Mouse (Mus musculus): ENCODE measurements at regions not wholly inside any gene's neighbourhood (a gene's known extent, or its start where the extent isn't known, plus 50 kb on each side); places are given as distances from the start of the nearest gene placed in this dataset.

GRCm38 (mm10) chr15:87405689-87406088, 138.4 kb upstream of the Fam19a5 start:
- TF ChIP-seq CTCF (IDR thresholded peaks at IDR 0.05; ENCODE audit: borderline replicate concordance, control insufficient read depth, extremely low read depth, insufficient read depth, low read length, poor library complexity), result no peak
- TF ChIP-seq POLR2A (IDR thresholded peaks at IDR 0.05; ENCODE audit: control insufficient read depth, extremely low read depth, insufficient read depth, low read length, poor library complexity), result no peak
- no peaks in the 10 kb centered on the region for H3K36me3 ChIP-seq (ENCODE audit: control insufficient read depth, insufficient read depth, low read length)
- WGBS, result 94% methylated on average over 5 of the region's 5 CpGs

GRCm38 (mm10) chr15:87411978-87412377, 132.1 kb upstream of the Fam19a5 start:
- no peak for DNase-seq
- H3K36me3 ChIP-seq (ENCODE audit: control insufficient read depth, insufficient read depth, low read length), result no peaks in the 10 kb centered on the region
- H3K27me3 ChIP-seq (ENCODE audit: control insufficient read depth, insufficient read depth, low read length), result no peaks in the 10 kb centered on the region
- H3K27ac ChIP-seq (ENCODE audit: control insufficient read depth, insufficient read depth, low read length), result no peak overlapping the region
- TF ChIP-seq POLR2A (IDR thresholded peaks at IDR 0.05; ENCODE audit: control insufficient read depth, extremely low read depth, insufficient read depth, low read length, poor library complexity), result no peak
- H3K4me3 ChIP-seq (ENCODE audit: control insufficient read depth, insufficient read depth, low read length), result no peak overlapping the region
- H3K4me1 ChIP-seq (replicated peaks; ENCODE audit: control insufficient read depth, insufficient read depth, low read length), result no peaks in the 10 kb centered on the region
- WGBS, result 64% methylated on average over 12 of the region's 12 CpGs

More at GRCm38 (mm10) chr15:87405689-87406088, 138.4 kb upstream of the Fam19a5 start:
- H3K4me1 ChIP-seq (replicated peaks; ENCODE audit: control insufficient read depth, insufficient read depth, low read length), result no peaks in the 10 kb centered on the region
- no peak overlapping the region for H3K27ac ChIP-seq (ENCODE audit: control insufficient read depth, insufficient read depth, low read length)
- DNase-seq, result no peak
- no peak overlapping the region for H3K4me3 ChIP-seq (ENCODE audit: control insufficient read depth, insufficient read depth, low read length)
- H3K27me3 ChIP-seq (ENCODE audit: control insufficient read depth, insufficient read depth, low read length), result no peaks in the 10 kb centered on the region

- Histone ChIP-seq H3K4me1 (replicated peaks; ENCODE audit: control insufficient read depth, insufficient read depth, low read length) (no peaks in the 10 kb centered on the region), H3K27me3 (ENCODE audit: control insufficient read depth, insufficient read depth, low read length) (no peaks in the 10 kb centered on the region), H3K4me3 (ENCODE audit: control insufficient read depth, insufficient read depth, low read length) (no peak overlapping the region), H3K27ac (ENCODE audit: control insufficient read depth, insufficient read depth, low read length) (no peak overlapping the region), H3K36me3 (ENCODE audit: control insufficient read depth, insufficient read depth, low read length) (no peaks in the 10 kb centered on the region)
- WGBS, result 94% methylated on average over 7 of the region's 7 CpGs
- no peak for DNase-seq
- TF ChIP-seq CTCF (IDR thresholded peaks at IDR 0.05; ENCODE audit: borderline replicate concordance, control insufficient read depth, extremely low read depth, insufficient read depth, low read length, poor library complexity) (no peak), POLR2A (IDR thresholded peaks at IDR 0.05; ENCODE audit: control insufficient read depth, extremely low read depth, insufficient read depth, low read length, poor library complexity) (no peak)
Observed at GRCm38 (mm10) chr15:87415996-87416395, 128.1 kb upstream of the Fam19a5 start.

- Histone ChIP-seq H3K36me3 (ENCODE audit: control insufficient read depth, insufficient read depth, low read length) (no peaks in the 10 kb centered on the region), H3K27ac (ENCODE audit: control insufficient read depth, insufficient read depth, low read length) (no peak overlapping the region), H3K27me3 (ENCODE audit: control insufficient read depth, insufficient read depth, low read length) (no peaks in the 10 kb centered on the region), H3K4me3 (ENCODE audit: control insufficient read depth, insufficient read depth, low read length) (no peak overlapping the region), H3K4me1 (replicated peaks; ENCODE audit: control insufficient read depth, insufficient read depth, low read length) (no peaks in the 10 kb centered on the region)
- DNase-seq, result no peak
- WGBS, result 88% methylated on average over 4 of the region's 4 CpGs
- no peak for TF ChIP-seq POLR2A (IDR thresholded peaks at IDR 0.05; ENCODE audit: control insufficient read depth, extremely low read depth, insufficient read depth, low read length, poor library complexity)
Observed at GRCm38 (mm10) chr15:87421743-87422142, 122.4 kb upstream of the Fam19a5 start.

- no peak overlapping the region for H3K4me3 ChIP-seq (ENCODE audit: control insufficient read depth, insufficient read depth, low read length)
- no peak overlapping the region for H3K27ac ChIP-seq (ENCODE audit: control insufficient read depth, insufficient read depth, low read length)
- TF ChIP-seq POLR2A (IDR thresholded peaks at IDR 0.05; ENCODE audit: control insufficient read depth, extremely low read depth, insufficient read depth, low read length, poor library complexity) (no peak), CTCF (IDR thresholded peaks at IDR 0.05; ENCODE audit: borderline replicate concordance, control insufficient read depth, extremely low read depth, insufficient read depth, low read length, poor library complexity) (no peak)
- no peaks in the 10 kb centered on the region for H3K27me3 ChIP-seq (ENCODE audit: control insufficient read depth, insufficient read depth, low read length)
- no peaks in the 10 kb centered on the region for H3K4me1 ChIP-seq (replicated peaks; ENCODE audit: control insufficient read depth, insufficient read depth, low read length)
- H3K36me3 ChIP-seq (ENCODE audit: control insufficient read depth, insufficient read depth, low read length), result no peaks in the 10 kb centered on the region
- DNase-seq, result no peak
- 91% methylated on average over 6 of the region's 6 CpGs for WGBS
Observed at GRCm38 (mm10) chr15:87433306-87433705, 110.8 kb upstream of the Fam19a5 start.

GRCm38 (mm10) chr15:87433901-87434300, 110.2 kb upstream of the Fam19a5 start:
- Histone ChIP-seq H3K4me1 (replicated peaks; ENCODE audit: control insufficient read depth, insufficient read depth, low read length) (no peaks in the 10 kb centered on the region), H3K27ac (ENCODE audit: control insufficient read depth, insufficient read depth, low read length) (no peak overlapping the region), H3K4me3 (ENCODE audit: control insufficient read depth, insufficient read depth, low read length) (no peak overlapping the region), H3K27me3 (ENCODE audit: control insufficient read depth, insufficient read depth, low read length) (no peaks in the 10 kb centered on the region), H3K36me3 (ENCODE audit: control insufficient read depth, insufficient read depth, low read length) (no peaks in the 10 kb centered on the region)
- DNase-seq, result no peak
- WGBS, result 94% methylated on average over 12 of the region's 12 CpGs
- TF ChIP-seq POLR2A (IDR thresholded peaks at IDR 0.05; ENCODE audit: control insufficient read depth, extremely low read depth, insufficient read depth, low read length, poor library complexity) (no peak), CTCF (IDR thresholded peaks at IDR 0.05; ENCODE audit: borderline replicate concordance, control insufficient read depth, extremely low read depth, insufficient read depth, low read length, poor library complexity) (no peak)

GRCm38 (mm10) chr15:87435566-87435965, 108.5 kb upstream of the Fam19a5 start:
- no peaks in the 10 kb centered on the region for H3K36me3 ChIP-seq (ENCODE audit: control insufficient read depth, insufficient read depth, low read length)
- TF ChIP-seq CTCF (IDR thresholded peaks at IDR 0.05; ENCODE audit: borderline replicate concordance, control insufficient read depth, extremely low read depth, insufficient read depth, low read length, poor library complexity) (no peak), POLR2A (IDR thresholded peaks at IDR 0.05; ENCODE audit: control insufficient read depth, extremely low read depth, insufficient read depth, low read length, poor library complexity) (no peak)
- no peak for DNase-seq
- H3K27me3 ChIP-seq (ENCODE audit: control insufficient read depth, insufficient read depth, low read length), result no peaks in the 10 kb centered on the region
- no peaks in the 10 kb centered on the region for H3K4me1 ChIP-seq (replicated peaks; ENCODE audit: control insufficient read depth, insufficient read depth, low read length)
- H3K27ac ChIP-seq (ENCODE audit: control insufficient read depth, insufficient read depth, low read length), result no peak overlapping the region
- no peak overlapping the region for H3K4me3 ChIP-seq (ENCODE audit: control insufficient read depth, insufficient read depth, low read length)
- WGBS, result 91% methylated on average over 2 of the region's 2 CpGs

Data from thymus, adult 2 months (tissue).